23 mouse cellular contexts compared by ENCODE assay signal in the genomic region with DNA sequence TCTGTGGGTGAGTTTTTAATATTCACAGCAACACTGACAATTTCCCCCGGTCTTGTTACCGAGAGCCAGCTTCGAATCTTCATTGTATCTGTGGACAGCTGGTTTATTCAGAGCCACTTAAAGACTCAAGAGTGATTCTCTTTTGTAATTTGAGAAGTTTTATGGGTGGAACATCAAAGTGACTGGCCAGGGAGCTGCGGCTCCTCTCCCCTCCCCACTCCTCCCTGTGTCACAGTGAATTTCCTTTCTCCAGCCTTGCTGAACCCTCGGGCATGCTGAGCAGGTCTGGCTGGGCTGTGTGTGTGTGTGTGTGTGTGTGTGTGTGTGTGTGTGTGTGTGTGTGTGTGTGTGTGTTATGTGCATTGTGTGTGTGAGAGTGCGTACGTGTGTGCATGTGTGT. TPM values are rescaled to one million over a fixed set of nuclear protein-coding genes. Genes with fewer than 3 reads are reported as not detected.
A peak's percentile ranks its signal among the peaks of the same experiment; 100 is the strongest.
DNase-seq lines count a peak whose midpoint lies in the region; ATAC-seq and TF ChIP-seq lines count a peak whose summit lies in the region.
"Had no signal": no experiment of that assay in that cellular context is flagged by ENCODE, and none has a peak within 500 bp of the region (broad histone marks: within the 10 kb centered on the region; RNA-seq: fewer than 3 reads in every experiment).

No protein-coding gene starts in this region.

- H3K27me3 ChIP-seq in hindbrain, embryonic 10.5 days (ENCODE audit: insufficient read depth, poor library complexity, severe bottlenecking): peaks cover 57% of the 10 kb centered on the region
- H3K27me3 ChIP-seq in hindbrain, embryonic 11.5 days (ENCODE audit: control insufficient read depth, insufficient read depth, low read length): peaks cover 2% of the 10 kb centered on the region; the same call in 1 of the 2 replicates
- no peaks in the 10 kb centered on the region for H3K27me3 ChIP-seq in lung, postnatal 0 days (replicated peaks; ENCODE audit: insufficient read depth, low read length)

- TF ChIP-seq CTCF in lung, postnatal 0 days (IDR thresholded peaks at IDR 0.05): no peak

- 24% methylated on average over 7 of the region's 7 CpGs for WGBS in hindbrain, embryonic 10.5 days
- WGBS in hindbrain, embryonic 11.5 days: 27% methylated on average over 7 of the region's 7 CpGs
- WGBS in lung, postnatal 0 days: 14% methylated on average over 7 of the region's 7 CpGs

- 0 out of 2 replicates have a peak overlapping the region, but pooled peaks have one; percentile 31 for H3K27ac ChIP-seq in hindbrain, embryonic 10.5 days
- no peak overlapping the region for H3K27ac ChIP-seq in hindbrain, embryonic 11.5 days (ENCODE audit: low read depth, low read length)
- H3K27ac ChIP-seq in lung, postnatal 0 days (ENCODE audit: low read length): no peak overlapping the region
- H3K27ac ChIP-seq: heart, embryonic 13.5 days; liver, embryonic 14.5 days had no signal

- peaks cover 16% of the 10 kb centered on the region; the same call in 1 of the 2 replicates for H3K9me3 ChIP-seq in hindbrain, embryonic 10.5 days
- no peaks in the 10 kb centered on the region for H3K9me3 ChIP-seq in hindbrain, embryonic 11.5 days (ENCODE audit: control insufficient read depth, low read length)
- no peaks in the 10 kb centered on the region for H3K9me3 ChIP-seq in lung, postnatal 0 days (ENCODE audit: low read length)

- H3K9ac ChIP-seq in hindbrain, embryonic 11.5 days (ENCODE audit: low read depth, low read length): no peak overlapping the region
- H3K9ac ChIP-seq in lung, postnatal 0 days (replicated peaks; ENCODE audit: low read depth): no peak overlapping the region
- H3K9ac ChIP-seq: heart, embryonic 13.5 days; liver, embryonic 14.5 days had no signal

- no peak for ATAC-seq in hindbrain, embryonic 11.5 days (ENCODE audit: low FRiP score)
- no peak for ATAC-seq in lung, postnatal 0 days
- ATAC-seq in granulocyte monocyte progenitor cell, adult 5-6 weeks (replicated peaks; ENCODE audit: poor library complexity, severe bottlenecking): no peak
- ATAC-seq: inflammation-experienced regulatory T-cells, adult 6 months had no signal

- H3K4me3 ChIP-seq in hindbrain, embryonic 10.5 days: no peak overlapping the region
- no peak overlapping the region for H3K4me3 ChIP-seq in hindbrain, embryonic 11.5 days (ENCODE audit: low read depth, low read length)
- H3K4me3 ChIP-seq in lung, postnatal 0 days (ENCODE audit: low read depth, low read length): no peak overlapping the region
- H3K4me3 ChIP-seq: erythroblast, embryonic 14.5 days; heart, embryonic 13.5 days had no signal

- TF ChIP-seq EP300 in lung, postnatal 0 days (IDR thresholded peaks at IDR 0.05): no peak

- peaks cover 20% of the 10 kb centered on the region for H3K4me1 ChIP-seq in hindbrain, embryonic 10.5 days (replicated peaks)
- H3K4me1 ChIP-seq in hindbrain, embryonic 11.5 days (replicated peaks; ENCODE audit: control insufficient read depth, insufficient read depth, low read length): no peaks in the 10 kb centered on the region; the same call in 1 of the 2 replicates
- H3K4me1 ChIP-seq in lung, postnatal 0 days (ENCODE audit: insufficient read depth, low read depth, low read length): no peaks in the 10 kb centered on the region
- H3K4me1 ChIP-seq: heart, embryonic 13.5 days had no signal

- no peaks in the 10 kb centered on the region for H3K36me3 ChIP-seq in hindbrain, embryonic 10.5 days
- H3K36me3 ChIP-seq in hindbrain, embryonic 11.5 days (ENCODE audit: control insufficient read depth, insufficient read depth, low read length): no peaks in the 10 kb centered on the region
- no peaks in the 10 kb centered on the region for H3K36me3 ChIP-seq in lung, postnatal 0 days (ENCODE audit: insufficient read depth, low read length)
- H3K36me3 ChIP-seq: heart, embryonic 13.5 days had no signal

- DNase-seq in hindbrain, embryonic 10.5 days (ENCODE audit: low spot score): no peak
- no peak for DNase-seq in hindbrain, embryonic 11.5 days (ENCODE audit: low spot score)
- DNase-seq in lung, postnatal 0 days (ENCODE audit: low spot score): peak; percentile 70
- no peak for DNase-seq in lung, postnatal 25 days (ENCODE audit: low spot score)
- DNase-seq in ZHBTc4 (ENCODE audit: low read depth, low spot score): peak; percentile 56
- DNase-seq in forelimb bud, embryonic 11.5 days (ENCODE audit: low read depth, low spot score): peak; percentile 59
- no peak for DNase-seq in ovary, postnatal 36 days (ENCODE audit: low spot score)
- DNase-seq: adrenal gland, adult 2 months; cerebellum, adult 11-12 months; gastrocnemius, postnatal 36 days; kidney, postnatal 25 days; left cerebral cortex, postnatal 4 days; thymus, adult 18-20 months had no signal

- H3K4me2 ChIP-seq in hindbrain, embryonic 11.5 days (replicated peaks; ENCODE audit: low read depth, low read length): no peak overlapping the region
- H3K4me2 ChIP-seq in lung, postnatal 0 days (replicated peaks; ENCODE audit: low read depth, low read length): no peak overlapping the region
- H3K4me2 ChIP-seq: heart, embryonic 13.5 days had no signal

RNA-seq across cellular contexts. Expression of gene Uncx, which starts 29.2 kb away (rescaled TPM):
- polyA plus RNA-seq in hindbrain, embryonic 10.5 days (2016; fragmentation: Nextera tagmentation; extraction: Ambion mirVana): 14.0 and 61.1 TPM in 2 replicates
- 57.9 and 66.8 TPM in 2 replicates for polyA plus RNA-seq in hindbrain, embryonic 11.5 days (2014; fragmentation: Nextera tagmentation; extraction: Ambion mirVana)
- not detected in 2 replicates for polyA plus RNA-seq in lung, postnatal 0 days (2015; fragmentation: Nextera tagmentation; extraction: Ambion mirVana)
- not detected in 2 replicates for total RNA-seq in granulocyte monocyte progenitor cell, adult 5-6 weeks (2014; fragmentation: Nextera tagmentation)
- total RNA-seq in granulocyte monocyte progenitor cell, adult 5-6 weeks (2017): not detected in 2 replicates
- total RNA-seq: adrenal gland, adult 2 months; ES-E14; gastrocnemius, postnatal 36 days; hematopoietic stem cell, adult 5-6 weeks; megakaryocyte progenitor cell, adult 5-6 weeks had no signal
- polyA plus RNA-seq: adrenal gland, adult 2 months; C2C12; erythroblast, embryonic 14.5 days; heart, embryonic 13.5 days; inflammation-experienced regulatory T-cells, adult 6 months; liver, embryonic 14.5 days; urinary bladder, adult 2 months had no signal

Comparison
In these comparisons a context has a peak if more than half of its experiments do, and no peak if none do; other contexts are left out.
1. DNase-seq: peak in lung, postnatal 0 days (single experiment), ZHBTc4 (single experiment) and forelimb bud, embryonic 11.5 days (single experiment); none in hindbrain, embryonic 10.5 days (single experiment), hindbrain, embryonic 11.5 days (single experiment), lung, postnatal 25 days (single experiment) and ovary, postnatal 36 days (single experiment).
2. RNA of gene Uncx, which starts 29.2 kb away (polyA plus RNA-seq): 57.9 to 66.8 TPM in hindbrain, embryonic 11.5 days and 14.0 to 61.1 TPM in hindbrain, embryonic 10.5 days; not detected in lung, postnatal 0 days; every median in the first group is over 10 times any median in the second.